10 mouse cellular contexts compared by ENCODE assay signal in the genomic region with DNA sequence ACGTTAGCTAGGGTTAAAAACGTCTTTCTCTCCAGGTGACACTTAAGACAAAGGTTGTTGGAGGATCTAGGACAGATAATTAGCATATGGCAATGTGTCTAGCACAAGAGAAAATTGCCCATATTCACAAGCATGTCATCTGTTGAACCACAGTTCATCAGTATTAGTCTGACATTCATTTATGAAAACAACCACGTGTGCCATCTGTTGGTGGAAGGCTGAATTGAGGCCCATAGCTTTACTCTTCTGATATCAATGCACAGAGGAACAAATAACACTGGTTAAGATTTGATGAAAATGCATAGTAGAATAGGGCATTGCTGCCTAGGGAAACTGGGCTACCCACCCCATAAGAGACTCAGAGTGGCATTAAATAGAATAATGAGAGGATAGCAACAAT. TPM values are rescaled to one million over a fixed set of nuclear protein-coding genes. Genes with fewer than 3 reads are reported as not detected.
A peak's percentile ranks its signal among the peaks of the same experiment; 100 is the strongest.
DNase-seq lines count a peak whose midpoint lies in the region; ATAC-seq and TF ChIP-seq lines count a peak whose summit lies in the region.
"Had no signal": no experiment of that assay in that cellular context is flagged by ENCODE, and none has a peak within 500 bp of the region (broad histone marks: within the 10 kb centered on the region; RNA-seq: fewer than 3 reads in every experiment).

No protein-coding gene starts in this region.

- WGBS in hindbrain, postnatal 0 days: 47% methylated on average over 3 of the region's 3 CpGs
- whole genome bisulfite sequencing in hindbrain, embryonic 10.5 days: 54% methylated on average over 3 of the region's 3 CpGs
- WGBS in lung, postnatal 0 days: 39% methylated on average over 3 of the region's 3 CpGs
- WGBS in embryonic facial prominence, embryonic 14.5 days: 50% methylated on average over 3 of the region's 3 CpGs

- no peak overlapping the region for H3K4me2 ChIP-seq in hindbrain, postnatal 0 days (ENCODE audit: low read depth, low read length)
- H3K4me2 ChIP-seq in lung, postnatal 0 days (replicated peaks; ENCODE audit: low read depth, low read length): no peak overlapping the region
- H3K4me2 ChIP-seq in embryonic facial prominence, embryonic 14.5 days (ENCODE audit: low read depth, low read length): no peak overlapping the region
- H3K4me2 ChIP-seq: lung, embryonic 15.5 days had no signal

- no peaks in the 10 kb centered on the region for H3K27me3 ChIP-seq in hindbrain, postnatal 0 days (ENCODE audit: insufficient read depth, low read length)
- no peaks in the 10 kb centered on the region for H3K27me3 ChIP-seq in hindbrain, embryonic 10.5 days (ENCODE audit: insufficient read depth, poor library complexity, severe bottlenecking)
- H3K27me3 ChIP-seq in lung, postnatal 0 days (replicated peaks; ENCODE audit: insufficient read depth, low read length): no peaks in the 10 kb centered on the region
- no peaks in the 10 kb centered on the region for H3K27me3 ChIP-seq in embryonic facial prominence, embryonic 14.5 days (replicated peaks; ENCODE audit: control insufficient read depth, insufficient read depth, low read length)
- H3K27me3 ChIP-seq: lung, embryonic 15.5 days had no signal

- no peak overlapping the region for H3K4me3 ChIP-seq in hindbrain, postnatal 0 days (ENCODE audit: low read length)
- no peak overlapping the region for H3K4me3 ChIP-seq in hindbrain, embryonic 10.5 days
- no peak overlapping the region for H3K4me3 ChIP-seq in lung, postnatal 0 days (ENCODE audit: low read depth, low read length)
- no peak overlapping the region for H3K4me3 ChIP-seq in embryonic facial prominence, embryonic 14.5 days (ENCODE audit: low read depth, low read length)
- H3K4me3 ChIP-seq: erythroblast, embryonic 14.5 days; lung, embryonic 15.5 days had no signal

- no peak for TF ChIP-seq EP300 in lung, postnatal 0 days (IDR thresholded peaks at IDR 0.05)

- no peak overlapping the region for H3K27ac ChIP-seq in hindbrain, postnatal 0 days
- no peak overlapping the region for H3K27ac ChIP-seq in hindbrain, embryonic 10.5 days
- no peak overlapping the region for H3K27ac ChIP-seq in lung, postnatal 0 days (ENCODE audit: low read length)
- H3K27ac ChIP-seq in embryonic facial prominence, embryonic 14.5 days (replicated peaks; ENCODE audit: low read depth, low read length): no peak overlapping the region
- H3K27ac ChIP-seq: lung, embryonic 15.5 days had no signal

- no peaks in the 10 kb centered on the region for H3K36me3 ChIP-seq in hindbrain, postnatal 0 days (ENCODE audit: insufficient read depth, low read length)
- H3K36me3 ChIP-seq in hindbrain, embryonic 10.5 days: no peaks in the 10 kb centered on the region
- no peaks in the 10 kb centered on the region for H3K36me3 ChIP-seq in lung, postnatal 0 days (ENCODE audit: insufficient read depth, low read length)
- no peaks in the 10 kb centered on the region for H3K36me3 ChIP-seq in embryonic facial prominence, embryonic 14.5 days (ENCODE audit: control insufficient read depth, insufficient read depth, low read length)
- H3K36me3 ChIP-seq: lung, embryonic 15.5 days had no signal

- 0 out of 2 replicates have a peak, but pooled peaks have one; percentile 40 for ATAC-seq in hindbrain, postnatal 0 days
- no peak for ATAC-seq in lung, postnatal 0 days
- no peak for ATAC-seq in embryonic facial prominence, embryonic 14.5 days (ENCODE audit: low read depth)

- DNase-seq in hindbrain, postnatal 0 days (ENCODE audit: low spot score): peak; percentile 65
- DNase-seq in hindbrain, embryonic 10.5 days (ENCODE audit: low spot score): no peak
- peak; percentile 12 for DNase-seq in lung, postnatal 0 days (ENCODE audit: low spot score)
- DNase-seq in lung, postnatal 25 days (ENCODE audit: low spot score): no peak
- DNase-seq in NIH3T3 (ENCODE audit: low read depth): peak; percentile 65
- peak; percentile 20 for DNase-seq in embryonic facial prominence, embryonic 14.5 days (ENCODE audit: low spot score)
- DNase-seq in thymus, postnatal 14 days: no peak
- no peak for DNase-seq in layer of hippocampus, adult 11-12 months (ENCODE audit: low spot score)

- no peak overlapping the region for H3K9ac ChIP-seq in hindbrain, postnatal 0 days (replicated peaks; ENCODE audit: low read length)
- no peak overlapping the region for H3K9ac ChIP-seq in lung, postnatal 0 days (replicated peaks; ENCODE audit: low read depth)
- no peak overlapping the region for H3K9ac ChIP-seq in embryonic facial prominence, embryonic 14.5 days (ENCODE audit: low read depth, low read length)
- H3K9ac ChIP-seq: lung, embryonic 15.5 days had no signal

- no peaks in the 10 kb centered on the region for H3K4me1 ChIP-seq in hindbrain, postnatal 0 days (ENCODE audit: insufficient read depth, low read length)
- H3K4me1 ChIP-seq in hindbrain, embryonic 10.5 days (replicated peaks): no peaks in the 10 kb centered on the region
- H3K4me1 ChIP-seq in lung, postnatal 0 days (ENCODE audit: insufficient read depth, low read depth, low read length): no peaks in the 10 kb centered on the region
- no peaks in the 10 kb centered on the region for H3K4me1 ChIP-seq in embryonic facial prominence, embryonic 14.5 days (ENCODE audit: control insufficient read depth, insufficient read depth, low read length)
- H3K4me1 ChIP-seq: lung, embryonic 15.5 days had no signal

- H3K9me3 ChIP-seq in hindbrain, postnatal 0 days (ENCODE audit: low read length): no peaks in the 10 kb centered on the region
- no peaks in the 10 kb centered on the region for H3K9me3 ChIP-seq in hindbrain, embryonic 10.5 days
- no peaks in the 10 kb centered on the region for H3K9me3 ChIP-seq in lung, postnatal 0 days (ENCODE audit: low read length)
- no peaks in the 10 kb centered on the region for H3K9me3 ChIP-seq in embryonic facial prominence, embryonic 14.5 days (ENCODE audit: control insufficient read depth, low read length)
- H3K9me3 ChIP-seq: lung, embryonic 15.5 days had no signal

- peak; percentile 74 for TF ChIP-seq CTCF in hindbrain, postnatal 0 days (IDR thresholded peaks at IDR 0.05; ENCODE audit: low read depth)
- peak; percentile 67 for TF ChIP-seq CTCF in lung, postnatal 0 days (IDR thresholded peaks at IDR 0.05)

RNA-seq across cellular contexts. Expression of a gene that starts 8.7 kb away (rescaled TPM):
- 10.5 and 12.1 TPM in 2 replicates for total RNA-seq in hindbrain, postnatal 0 days (2014; rRNA removed)
- 4.8 and 5.1 TPM in 2 replicates for polyA plus RNA-seq in hindbrain, postnatal 0 days (2015; fragmentation: Nextera tagmentation; extraction: Ambion mirVana)
- 0.75 and 0.92 TPM in 2 replicates for polyA plus RNA-seq in hindbrain, embryonic 10.5 days (2016; fragmentation: Nextera tagmentation; extraction: Ambion mirVana)
- 1.1 and 1.2 TPM in 2 replicates for polyA plus RNA-seq in lung, postnatal 0 days (2015; fragmentation: Nextera tagmentation; extraction: Ambion mirVana)
- 4.2 and 4.3 TPM in 2 replicates for polyA plus RNA-seq in embryonic facial prominence, embryonic 14.5 days (2014; fragmentation: Nextera tagmentation; extraction: Ambion mirVana)
- polyA plus RNA-seq: erythroblast, embryonic 14.5 days had no signal

Comparison
In these comparisons a context has a peak if more than half of its experiments do, and no peak if none do; other contexts are left out.
1. DNase-seq: peak in hindbrain, postnatal 0 days (single experiment), lung, postnatal 0 days (single experiment), NIH3T3 (single experiment) and embryonic facial prominence, embryonic 14.5 days (single experiment); none in hindbrain, embryonic 10.5 days (single experiment), lung, postnatal 25 days (single experiment), thymus, postnatal 14 days (single experiment) and layer of hippocampus, adult 11-12 months (single experiment).